Mouse (Mus musculus) liver, postnatal 0 days (tissue): ENCODE data around the gene Aatf. TPM values are rescaled to one million over a fixed set of nuclear protein-coding genes. Genes with fewer than 3 reads are reported as not detected.

Experiments
- ATAC-seq: fragments of 200-750 bp; cut with Nextera tagmentation; 2 replicates; pipeline ENCODE4 v1.8.0; 2017; ENCODE audit warnings: mild to moderate bottlenecking, moderate library complexity
- DNase-seq: peaks from one replicate; pipeline ENCODE4 v3.0.0-alpha.2; 2016
- H3K27ac ChIP-seq: fragments of 300-500 bp; sonication (generic); 2 replicates; pipeline ENCODE4 v1.5.1; 2014; ENCODE audit warnings: antibody characterized with exemption, moderate library complexity, mild to moderate bottlenecking, low read depth
- H3K27me3 ChIP-seq: fragments of 300-500 bp; sonication (generic); 2 replicates; pipeline ENCODE4 v1.6.1; 2014; ENCODE audit warnings: low read length, control low read depth, mixed read lengths; ENCODE audit not compliant: insufficient read depth
- H3K36me3 ChIP-seq: fragments of 300-500 bp; sonication (generic); replicated peaks from 2 replicates; pipeline ENCODE4 v1.6.1; 2014; ENCODE audit warnings: mild to moderate bottlenecking, control low read depth, low read length, moderate library complexity, mixed read lengths; ENCODE audit not compliant: insufficient read depth
- H3K4me1 ChIP-seq: fragments of 300-500 bp; sonication (generic); 2 replicates; pipeline ENCODE4 v1.6.1; 2014; ENCODE audit warnings: antibody characterized with exemption, mild to moderate bottlenecking, control low read depth; ENCODE audit not compliant: insufficient read depth
- H3K4me2 ChIP-seq: fragments of 300-500 bp; sonication (generic); 2 replicates; pipeline ENCODE4 v1.6.1; 2014; ENCODE audit warnings: low read depth, mild to moderate bottlenecking, low read length, moderate library complexity, mixed read lengths
- H3K4me3 ChIP-seq: fragments of 300-500 bp; sonication (generic); 2 replicates; pipeline ENCODE4 v1.5.1; 2014; ENCODE audit warnings: low read depth, low read length
- H3K9ac ChIP-seq: fragments of 300-500 bp; sonication (generic); replicated peaks from 2 replicates; pipeline ENCODE4 v1.6.1; 2014; ENCODE audit warnings: mild to moderate bottlenecking, moderate library complexity
- H3K9me3 ChIP-seq: fragments of 300-500 bp; sonication (generic); 2 replicates; pipeline ENCODE4 v1.6.1; 2016; ENCODE audit warnings: mild to moderate bottlenecking, control low read depth, low read length, mixed read lengths
- CTCF ChIP-seq: sonication (generic); IDR thresholded peaks from 2 replicates; pipeline ENCODE4 v1.5.1; 2016; ENCODE audit warnings: antibody characterized with exemption, low read depth
- EP300 ChIP-seq: IDR thresholded peaks from 2 replicates; pipeline ENCODE4 v1.6.1; 2016; ENCODE audit warnings: antibody characterized with exemption, low read depth, mild to moderate bottlenecking
- WGBS: fragments of 180-500 bp; shearing (Covaris S2); extraction: QIAGEN DNeasy Blood & Tissue Kit; methylation state at CpG from one replicate; pipeline ENCODE4 v1.1.7; 2014; ENCODE audit not compliant: insufficient replicate concordance; 5-methylcytosine and 5-hydroxymethylcytosine counted together
- polyA plus RNA-seq: library from polyadenylated mRNA; unstranded; fragments of >200 nt; fragmentation: Nextera tagmentation; extraction: Ambion mirVana; gene quantifications from 2 replicates; pipeline ENCODE4 v1.2.1, GENCODE M21; 2015

Aatf gene
- polyA plus RNA-seq, 1 experiment from 2014 or later, result 20.6 TPM

DNA sequence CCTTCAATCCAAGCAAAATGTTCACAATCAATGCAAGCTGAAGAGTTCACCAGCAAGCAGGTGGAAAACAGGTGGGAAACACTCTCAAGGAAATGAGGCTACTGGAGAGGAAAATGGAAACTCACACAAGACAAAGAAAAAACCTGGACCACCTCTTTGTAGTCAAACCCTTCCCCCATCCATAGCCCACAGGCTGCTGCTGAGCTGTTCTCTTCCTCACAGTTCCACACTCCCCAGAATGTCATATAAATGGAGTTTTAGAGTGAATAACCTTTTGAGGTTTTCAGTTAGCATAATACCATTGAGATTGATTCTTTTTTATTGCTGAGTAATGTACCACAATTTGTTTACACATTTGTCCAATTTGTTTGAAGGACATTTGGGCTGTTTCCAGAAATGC is 16.4 kb downstream of the Aatf start:
- Histone ChIP-seq H3K9me3 (no peaks in the 10 kb centered on the region), H3K27ac (no peak overlapping the region), H3K4me2 (no peak overlapping the region), H3K4me3 (no peak overlapping the region), H3K9ac (no peak overlapping the region), H3K4me1 (no peaks in the 10 kb centered on the region), H3K36me3 (peaks cover 4% of the 10 kb centered on the region; the same call in 1 of the 2 replicates), H3K27me3 (no peaks in the 10 kb centered on the region)
- TF ChIP-seq EP300, result no peak
- no peak for TF ChIP-seq CTCF
- DNase-seq (no peak), ATAC-seq (no peak)

DNA sequence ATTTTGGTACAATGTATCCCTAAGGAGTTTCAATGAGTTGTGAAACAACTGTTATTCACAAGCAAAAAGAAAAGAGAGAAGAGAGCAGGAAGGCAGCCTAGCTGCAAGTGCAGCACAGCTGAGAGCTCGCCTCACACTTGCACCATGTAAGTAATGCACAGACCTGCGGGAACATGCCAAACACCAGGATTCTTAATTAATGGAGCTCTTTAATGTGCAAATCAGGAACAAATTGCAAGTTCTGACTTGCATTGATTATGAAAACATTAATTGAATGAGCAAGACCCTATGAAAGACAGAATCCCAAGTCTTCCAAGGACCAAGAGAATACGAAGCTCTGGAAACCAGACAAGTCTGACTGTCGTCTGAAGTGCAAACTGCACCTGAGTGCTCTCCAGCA is 17.5 kb downstream of the Aatf start:
- TF ChIP-seq CTCF (no peak), EP300 (no peak)
- 86% methylated on average over 4 of the region's 4 CpGs for WGBS
- H3K4me1 ChIP-seq, result no peaks in the 10 kb centered on the region

DNA sequence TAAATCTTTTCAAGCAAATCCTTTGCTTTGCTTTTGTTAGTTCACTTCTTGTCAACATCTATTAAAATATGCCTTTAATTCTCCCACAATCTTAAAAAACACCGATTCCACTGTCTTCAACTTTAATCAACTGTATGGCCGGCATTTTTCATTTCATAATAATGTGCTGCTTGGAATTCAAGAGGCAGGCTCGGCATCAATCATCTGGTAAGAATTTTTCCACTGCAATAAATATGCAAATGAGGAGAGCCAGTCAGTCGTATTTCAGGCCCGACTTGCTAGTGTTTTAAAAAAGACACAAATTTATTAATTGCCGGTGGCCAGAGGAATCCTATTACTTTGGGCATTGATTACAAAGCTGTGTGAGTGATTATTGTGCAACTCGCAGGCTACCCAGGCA is 31.7 kb downstream of the Aatf start:
- Histone ChIP-seq H3K4me3 (no peak overlapping the region), H3K36me3 (no peaks in the 10 kb centered on the region), H3K27ac (no peak overlapping the region), H3K9me3 (no peaks in the 10 kb centered on the region), H3K9ac (no peak overlapping the region), H3K4me1 (peaks cover 3% of the 10 kb centered on the region; the same call in 1 of the 2 replicates), H3K27me3 (no peaks in the 10 kb centered on the region), H3K4me2 (no peak overlapping the region)
- WGBS, result 83% methylated on average over 7 of the region's 7 CpGs
- no peak for TF ChIP-seq EP300
- TF ChIP-seq CTCF, result no peak
- DNase-seq, result no peak
- no peak for ATAC-seq

More for the DNA sequence above, 17.5 kb downstream of the Aatf start:
- Histone ChIP-seq H3K9me3 (no peaks in the 10 kb centered on the region), H3K27me3 (no peaks in the 10 kb centered on the region), H3K4me3 (no peak overlapping the region), H3K36me3 (peaks cover 14% of the 10 kb centered on the region; the same call in 1 of the 2 replicates), H3K9ac (no peak overlapping the region), H3K27ac (no peak overlapping the region), H3K4me2 (no peak overlapping the region)
- ATAC-seq (no peak), DNase-seq (no peak)

DNA sequence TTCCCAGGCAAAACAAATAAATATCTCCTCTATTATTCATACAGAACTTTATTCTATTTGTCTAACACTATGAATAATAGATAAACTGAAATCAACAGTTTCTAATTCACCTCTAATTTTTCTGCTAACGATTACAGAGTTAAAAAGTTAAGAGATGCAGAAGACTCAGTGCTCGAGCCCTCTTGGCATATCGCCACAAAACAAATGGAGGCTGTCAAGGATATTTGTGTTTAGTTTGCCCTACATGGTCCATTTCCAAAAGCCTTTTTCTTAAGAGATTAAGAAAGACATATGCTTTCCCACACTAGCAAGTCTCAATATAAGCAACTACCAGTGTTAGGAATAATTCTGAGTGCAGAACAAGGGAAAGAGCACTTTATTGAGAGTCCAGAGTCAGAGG is 32.9 kb downstream of the Aatf start:
- Histone ChIP-seq H3K4me3 (no peak overlapping the region), H3K36me3 (no peaks in the 10 kb centered on the region), H3K4me1 (peaks cover 3% of the 10 kb centered on the region; the same call in 1 of the 2 replicates), H3K27ac (no peak overlapping the region), H3K4me2 (no peak overlapping the region), H3K9ac (no peak overlapping the region), H3K9me3 (no peaks in the 10 kb centered on the region), H3K27me3 (no peaks in the 10 kb centered on the region)
- DNase-seq (no peak), ATAC-seq (no peak)
- WGBS, result 74% methylated on average over 3 of the region's 3 CpGs
- TF ChIP-seq CTCF, result no peak
- no peak for TF ChIP-seq EP300

DNA sequence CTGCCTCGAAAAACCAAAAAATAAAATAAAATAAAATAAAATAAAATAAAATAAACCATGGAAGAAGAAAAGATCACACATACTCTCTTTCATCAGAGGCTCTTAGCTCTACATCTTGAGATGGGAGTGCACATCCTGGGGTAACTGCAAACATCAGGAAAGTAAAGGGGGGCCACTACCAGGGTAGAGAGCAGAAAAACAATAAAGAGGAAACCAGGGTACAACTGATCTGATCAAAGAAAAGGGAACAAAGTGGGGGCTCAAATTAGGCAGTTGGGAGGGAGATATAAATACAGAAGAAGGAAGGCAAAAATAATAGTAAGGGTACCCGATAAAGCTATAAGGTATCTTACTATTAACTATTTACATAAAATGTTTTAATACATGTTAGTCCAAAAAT is 36.7 kb downstream of the Aatf start:
- no peak overlapping the region for H3K4me2 ChIP-seq
- no peak overlapping the region for H3K4me3 ChIP-seq
- 71% methylated on average over 2 of the region's 2 CpGs for WGBS
- peaks cover 3% of the 10 kb centered on the region; the same call in 1 of the 2 replicates for H3K4me1 ChIP-seq
- no peaks in the 10 kb centered on the region for H3K27me3 ChIP-seq
- H3K9me3 ChIP-seq, result no peaks in the 10 kb centered on the region
- H3K27ac ChIP-seq, result no peak overlapping the region
- H3K36me3 ChIP-seq, result peaks cover 2% of the 10 kb centered on the region
- ATAC-seq (no peak), DNase-seq (no peak)
- H3K9ac ChIP-seq, result no peak overlapping the region
- TF ChIP-seq EP300, result no peak
- TF ChIP-seq CTCF, result no peak

DNA sequence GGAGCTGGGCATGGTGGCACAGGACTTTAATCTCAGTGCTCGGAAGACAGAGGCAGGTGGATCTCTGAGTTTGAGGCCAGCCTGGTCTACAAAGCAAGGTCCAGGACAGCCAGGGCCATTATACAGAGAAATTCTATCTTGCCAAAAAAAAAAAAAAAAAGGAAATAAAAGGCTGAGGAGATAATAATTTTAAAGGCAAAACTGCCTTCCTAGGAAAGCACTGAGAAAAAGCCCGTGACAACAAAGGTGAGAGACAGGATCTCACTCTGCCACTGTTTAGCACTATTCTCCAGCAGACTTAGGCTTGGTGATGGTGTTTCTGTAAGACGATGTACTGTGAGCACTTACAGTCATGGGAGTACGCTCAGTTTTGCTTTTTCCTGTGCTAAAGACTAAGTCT is 37.3 kb downstream of the Aatf start:
- WGBS, result 82% methylated on average over 4 of the region's 4 CpGs
- H3K36me3 ChIP-seq, result peaks cover 7% of the 10 kb centered on the region
- no peak overlapping the region for H3K27ac ChIP-seq
- no peak overlapping the region for H3K9ac ChIP-seq
- H3K27me3 ChIP-seq, result no peaks in the 10 kb centered on the region
- ATAC-seq, result no peak
- H3K4me1 ChIP-seq, result peaks cover 3% of the 10 kb centered on the region; the same call in 1 of the 2 replicates
- DNase-seq, result no peak
- TF ChIP-seq CTCF (no peak), EP300 (no peak)
- no peaks in the 10 kb centered on the region for H3K9me3 ChIP-seq
- H3K4me2 ChIP-seq, result no peak overlapping the region
- H3K4me3 ChIP-seq, result no peak overlapping the region

DNA sequence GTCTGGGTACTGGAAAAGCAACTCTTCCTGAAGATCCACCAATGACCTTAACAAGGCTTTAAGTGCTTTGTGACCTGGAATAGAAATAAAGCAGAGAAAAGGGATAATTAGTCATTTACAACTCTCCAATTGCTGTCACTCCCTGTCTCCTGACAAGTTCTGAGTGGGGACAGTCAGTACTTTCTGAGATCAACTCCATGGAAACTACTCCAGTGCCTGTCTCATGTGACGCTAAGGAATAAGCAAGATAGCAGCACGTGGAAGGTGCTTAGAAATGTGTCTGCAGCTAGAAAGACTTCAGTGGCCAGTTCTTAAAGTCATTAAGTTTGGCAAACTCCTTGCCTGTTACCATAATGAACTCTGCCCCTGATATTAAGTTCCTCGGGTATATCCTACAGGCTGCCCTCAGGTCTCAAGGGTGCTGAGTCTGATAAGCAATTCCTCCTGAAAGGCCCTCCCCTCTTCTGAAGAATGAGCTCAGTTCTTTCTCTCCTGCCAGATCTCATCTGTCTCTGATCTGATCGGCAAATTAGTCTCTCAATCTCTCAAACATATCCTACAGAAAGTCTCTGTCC is 40.1 kb downstream of the Aatf start:
- TF ChIP-seq EP300 (no peak), CTCF (no peak)
- no peak overlapping the region for H3K27ac ChIP-seq
- no peak for DNase-seq

More for the DNA sequence above, 40.1 kb downstream of the Aatf start:
- H3K9me3 ChIP-seq, result no peaks in the 10 kb centered on the region
- peaks cover under 1% of the 10 kb centered on the region; the same call in 1 of the 2 replicates for H3K4me1 ChIP-seq
- H3K4me3 ChIP-seq, result no peak overlapping the region
- no peak overlapping the region for H3K9ac ChIP-seq
- H3K27me3 ChIP-seq, result no peaks in the 10 kb centered on the region
- ATAC-seq, result no peak
- WGBS, result 65% methylated on average over 4 of the region's 4 CpGs
- no peak overlapping the region for H3K4me2 ChIP-seq
- peaks cover 22% of the 10 kb centered on the region for H3K36me3 ChIP-seq
